Mouse (Mus musculus) MEL (cell line): ENCODE results near the gene Zdhhc3. TPM values are rescaled to one million over a fixed set of nuclear protein-coding genes. Genes with fewer than 3 reads are reported as not detected.

Experiments
- DNase-seq: peaks from one replicate; pipeline ENCODE4 v3.0.0; 2011; ENCODE audit warnings: low read depth, low spot score
- H3K27ac ChIP-seq: 2 replicates; pipeline ENCODE4 v1.5.1; 2012; ENCODE audit warnings: low read depth, mild to moderate bottlenecking, control low read depth, low read length, moderate library complexity; ENCODE audit not compliant: control insufficient read depth
- H3K27me3 ChIP-seq, 2 experiments: fragments of 150-350 bp in 1 of 2; sonication (generic) in 1 of 2; 2 replicates each; pipeline ENCODE4 v1.6.1; 2012; ENCODE audit warnings: low read length in 2 of 2, mild to moderate bottlenecking in 2 of 2, improper control_type of control experiment in 1 of 2, moderate library complexity in 1 of 2; ENCODE audit not compliant: insufficient read depth in 2 of 2, control insufficient read depth in 1 of 2
- H3K36me3 ChIP-seq, 2 experiments: 2 replicates each; pipeline ENCODE4 v1.6.1; 2012 to 2014; ENCODE audit warnings: low read length in 2 of 2, improper control_type of control experiment in 1 of 2, inconsistent platforms in 1 of 2, mild to moderate bottlenecking in 1 of 2; ENCODE audit not compliant: insufficient read depth in 2 of 2, control insufficient read depth in 1 of 2
- H3K4me1 ChIP-seq, 2 experiments: fragments of 150-350 bp in 1 of 2; sonication (generic) in 1 of 2; 2 replicates each; pipeline ENCODE4 v1.6.1; 2012; ENCODE audit warnings: low read length in 2 of 2, improper control_type of control experiment in 1 of 2, mild to moderate bottlenecking in 1 of 2; ENCODE audit not compliant: insufficient read depth in 2 of 2, control insufficient read depth in 1 of 2
- H3K4me3 ChIP-seq, 2 experiments: fragments of 150-350 bp in 1 of 2; sonication (generic) in 1 of 2; 2 replicates each; pipeline ENCODE4 v1.5.1; 2012; ENCODE audit warnings: low read depth in 2 of 2, low read length in 2 of 2, mild to moderate bottlenecking in 2 of 2, moderate library complexity in 2 of 2, control low read depth in 1 of 2, improper control_type of control experiment in 1 of 2; ENCODE audit not compliant: control insufficient read depth in 1 of 2, insufficient read depth in 1 of 2
- H3K79me2 ChIP-seq: 2 replicates; pipeline ENCODE4 v1.6.1; 2012; ENCODE audit warnings: mild to moderate bottlenecking, low read length, moderate library complexity; ENCODE audit not compliant: control insufficient read depth, poor library complexity, insufficient read depth
- H3K9ac ChIP-seq: 2 replicates; pipeline ENCODE4 v1.6.1; 2012; ENCODE audit warnings: low read depth, mild to moderate bottlenecking, control low read depth, low read length, moderate library complexity; ENCODE audit not compliant: control insufficient read depth, poor library complexity, severe bottlenecking
- H3K9me3 ChIP-seq: fragments of 150-350 bp; sonication (generic); replicated peaks from 2 replicates; pipeline ENCODE4 v1.6.1; 2012; ENCODE audit warnings: mild to moderate bottlenecking, low read length, improper control_type of control experiment, moderate library complexity; ENCODE audit not compliant: insufficient read depth
- BHLHE40 ChIP-seq: IDR thresholded peaks from 2 replicates; pipeline ENCODE4 v1.6.1; 2012; ENCODE audit warnings: low read depth, mild to moderate bottlenecking, inconsistent platforms, low read length, improper control_type of control experiment, borderline replicate concordance
- CHD2 ChIP-seq: IDR thresholded peaks from 2 replicates; pipeline ENCODE4 v1.6.1; 2011; ENCODE audit warnings: low read length, improper control_type of control experiment
- CTCF ChIP-seq, 3 experiments: IDR thresholded peaks in 2 of 3; conservative IDR thresholded peaks in 1 of 3; 2 replicates each; pipeline ENCODE4 v1.5.1; 2011 to 2012; ENCODE audit warnings: low read length in 3 of 3, low read depth in 2 of 3, mild to moderate bottlenecking in 2 of 3, improper control_type of control experiment in 1 of 3, inconsistent platforms in 1 of 3, mixed read lengths in 1 of 3, moderate library complexity in 1 of 3; ENCODE audit not compliant: control insufficient read depth in 1 of 3, insufficient read depth in 1 of 3, poor library complexity in 1 of 3, severe bottlenecking in 1 of 3
- ETS1 ChIP-seq: IDR thresholded peaks from 2 replicates; pipeline ENCODE4 v1.6.1; 2012; ENCODE audit warnings: low read depth, mild to moderate bottlenecking, inconsistent platforms, low read length, improper control_type of control experiment, moderate library complexity
- GATA1 ChIP-seq: IDR thresholded peaks from 2 replicates; pipeline ENCODE4 v1.6.1; 2011; ENCODE audit warnings: low read depth, low read length, improper control_type of control experiment
- HCFC1 ChIP-seq: IDR thresholded peaks from 2 replicates; pipeline ENCODE4 v1.6.1; 2012; ENCODE audit warnings: low read depth, mild to moderate bottlenecking, inconsistent platforms, low read length, improper control_type of control experiment, moderate library complexity
- KAT2A ChIP-seq: conservative IDR thresholded peaks from 2 replicates; pipeline ENCODE4 v1.6.1; 2012; ENCODE audit warnings: low read depth, low read length, improper control_type of control experiment, inconsistent platforms
- MAFK ChIP-seq: IDR thresholded peaks from 2 replicates; pipeline ENCODE4 v1.6.1; 2011; ENCODE audit warnings: low read depth, mild to moderate bottlenecking, low read length, improper control_type of control experiment, borderline replicate concordance
- MAX ChIP-seq: IDR thresholded peaks from 2 replicates; pipeline ENCODE4 v1.6.1; 2011; ENCODE audit warnings: low read length, improper control_type of control experiment
- MEF2A ChIP-seq: IDR thresholded peaks from 2 replicates; pipeline ENCODE4 v1.6.1; 2014; ENCODE audit warnings: low read depth, mild to moderate bottlenecking, inconsistent platforms, low read length, improper control_type of control experiment; ENCODE audit not compliant: poor library complexity, insufficient replicate concordance, severe bottlenecking; ENCODE audit errors: extremely low read depth
- NRF1 ChIP-seq: IDR thresholded peaks from 2 replicates; pipeline ENCODE4 v1.6.1; 2014; ENCODE audit warnings: low read depth, mild to moderate bottlenecking, inconsistent platforms, low read length, improper control_type of control experiment, moderate library complexity; ENCODE audit not compliant: poor library complexity, insufficient read depth, severe bottlenecking
- POLR2AphosphoS2 ChIP-seq: IDR thresholded peaks from 2 replicates; pipeline ENCODE4 v1.6.1; 2011; ENCODE audit warnings: low read length, improper control_type of control experiment
- RAD21 ChIP-seq: IDR thresholded peaks from 2 replicates; pipeline ENCODE4 v1.6.1; 2011; ENCODE audit warnings: mild to moderate bottlenecking, low read depth, low read length, improper control_type of control experiment
- SIN3A ChIP-seq: IDR thresholded peaks from 2 replicates; pipeline ENCODE4 v1.6.1; 2012; ENCODE audit warnings: low read length, improper control_type of control experiment, inconsistent platforms
- SMC3 ChIP-seq: IDR thresholded peaks from 2 replicates; pipeline ENCODE4 v1.6.1; 2011; ENCODE audit warnings: low read depth, low read length, improper control_type of control experiment
- TBP ChIP-seq: IDR thresholded peaks from 2 replicates; pipeline ENCODE4 v1.8.0; 2011; ENCODE audit warnings: low read depth, low read length, improper control_type of control experiment
- UBTF ChIP-seq: IDR thresholded peaks from 2 replicates; pipeline ENCODE4 v1.6.1; 2012; ENCODE audit warnings: low read depth, mild to moderate bottlenecking, inconsistent platforms, low read length, improper control_type of control experiment, moderate library complexity, borderline replicate concordance; ENCODE audit not compliant: insufficient read depth
- USF1 ChIP-seq: IDR thresholded peaks from 2 replicates; pipeline ENCODE4 v1.6.1; 2014; ENCODE audit warnings: low read depth, mild to moderate bottlenecking, inconsistent platforms, low read length, improper control_type of control experiment, moderate library complexity
- ZMIZ1 ChIP-seq: IDR thresholded peaks from 2 replicates; pipeline ENCODE4 v1.6.1; 2012; ENCODE audit warnings: low read depth, mild to moderate bottlenecking, inconsistent platforms, low read length, improper control_type of control experiment, moderate library complexity
- ZNF384 ChIP-seq: IDR thresholded peaks from 2 replicates; pipeline ENCODE4 v1.6.1; 2012; ENCODE audit warnings: low read depth, mild to moderate bottlenecking, inconsistent platforms, low read length, improper control_type of control experiment
- polyA plus RNA-seq, 2 experiments: library from polyadenylated mRNA; stranded (reverse) in 1 of 2; unstranded in 1 of 2; fragments of >175 nt in 1 of 2; fragments of >200 nt in 1 of 2; gene quantifications; 2 replicates each; pipeline versions ENCODE4 v1.2.1 to v1.2.4; 2012; ENCODE audit warnings: low replicate concordance in 2 of 2, low read depth in 1 of 2; ENCODE audit not compliant: insufficient read length in 2 of 2, insufficient read depth in 1 of 2, missing spikeins in 1 of 2
- total RNA-seq: library from RNA; depleted of rRNA; stranded (reverse); fragments of 300-350 nt; gene quantifications from 2 replicates; pipeline ENCODE4 v1.2.3, GENCODE M21; 2012

Zdhhc3 gene
- total and polyA plus RNA-seq, 3 experiments = 51.8 to 98.1 (median 92.0) TPM

DNA sequence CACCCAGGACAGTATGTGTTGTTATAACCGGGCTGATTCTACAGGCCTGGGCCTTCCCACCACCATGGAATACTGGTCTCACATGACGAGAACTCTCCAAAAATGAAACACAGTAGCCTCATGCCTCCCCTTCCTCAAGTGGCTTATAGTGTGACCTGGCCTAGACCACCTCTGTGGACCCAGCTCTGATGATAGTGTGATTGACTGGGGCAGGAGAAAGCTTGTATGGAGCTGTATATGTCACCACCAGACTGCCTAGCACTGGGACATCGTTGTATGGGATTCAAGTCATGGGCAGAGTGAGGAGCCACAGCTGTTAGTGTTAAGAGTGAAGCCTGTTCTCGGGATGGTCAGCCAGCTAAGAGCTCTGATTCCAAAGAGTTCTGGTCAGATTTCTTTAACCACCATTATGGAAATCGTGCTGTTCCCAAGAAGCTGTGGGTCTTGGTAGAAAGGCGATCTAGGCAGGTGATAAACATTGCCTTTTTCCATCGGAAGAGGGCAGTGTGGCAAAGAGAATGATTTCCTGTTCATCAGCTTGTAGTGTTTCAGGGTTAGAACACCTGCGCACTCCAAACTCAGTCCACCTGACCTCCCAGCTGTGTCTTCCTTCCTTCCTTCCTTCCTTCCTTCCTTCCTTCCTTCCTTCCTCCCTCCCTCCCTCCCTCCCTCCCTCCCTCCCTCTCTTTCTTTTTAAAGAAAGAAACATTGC is 45.3 kb upstream of the Zdhhc3 start (continued):
- TF ChIP-seq ZNF384 (no peak), UBTF (no peak)

DNA sequence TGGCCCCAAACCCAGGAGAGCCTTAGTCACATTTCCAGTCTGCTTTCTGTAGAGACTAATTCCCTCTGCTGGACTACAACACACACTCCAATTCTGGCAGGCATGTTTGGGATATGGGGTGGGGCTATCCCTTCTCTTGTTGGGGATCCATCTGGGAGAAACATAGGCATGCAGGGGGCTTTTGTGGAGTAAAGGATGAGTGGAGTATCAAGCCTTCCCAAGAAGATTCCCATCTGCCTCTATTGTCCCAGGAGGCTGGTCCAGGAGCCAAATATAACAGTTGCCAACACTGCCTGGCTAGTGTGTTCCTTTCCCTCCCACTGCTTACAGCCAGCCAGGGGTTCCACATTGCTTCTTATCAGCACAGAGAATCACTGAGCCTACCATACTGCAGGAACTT is 44.7 kb upstream of the Zdhhc3 start:
- Histone ChIP-seq H3K27me3 (no peaks in the 10 kb centered on the region), H3K9ac (no peak overlapping the region), H3K79me2 (no peaks in the 10 kb centered on the region), H3K4me1 (peaks cover 3 to 6% of the 10 kb centered on the region in 2 experiments; a peak in 1 of 4 replicates), H3K9me3 (no peaks in the 10 kb centered on the region), H3K27ac (no peak overlapping the region), H3K36me3 (peaks cover 0 to 3% of the 10 kb centered on the region in 2 experiments; a peak in 2 of 4 replicates), H3K4me3 (no peak overlapping the region)
- peak; percentile 18 for DNase-seq
- no peak for TF ChIP-seq SIN3A
- peak; percentile 36; the same call in 1 of the 2 replicates for TF ChIP-seq GATA1

DNA sequence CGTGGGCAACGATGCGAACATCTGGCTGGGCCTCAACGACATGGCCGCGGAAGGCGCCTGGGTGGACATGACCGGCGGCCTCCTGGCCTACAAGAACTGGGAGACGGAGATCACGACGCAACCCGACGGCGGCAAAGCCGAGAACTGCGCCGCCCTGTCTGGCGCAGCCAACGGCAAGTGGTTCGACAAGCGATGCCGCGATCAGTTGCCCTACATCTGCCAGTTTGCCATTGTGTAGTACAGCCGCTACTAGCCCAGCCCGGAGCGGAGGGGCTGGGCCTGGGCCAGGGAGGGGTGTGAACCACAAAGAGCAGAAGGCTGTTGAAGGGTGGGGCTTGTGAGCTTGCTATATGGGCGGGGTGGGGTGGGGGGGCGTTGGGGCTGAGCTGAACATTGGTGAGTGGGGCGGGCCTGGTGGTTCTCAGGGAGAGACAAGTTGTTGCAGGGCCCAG is 43.9 kb upstream of the Zdhhc3 start:
- Histone ChIP-seq H3K36me3 (peaks cover 0 to 6% of the 10 kb centered on the region in 2 experiments; a peak in 2 of 4 replicates), H3K4me1 (peaks cover 4 to 9% of the 10 kb centered on the region in 2 experiments; a peak in 1 of 4 replicates), H3K27ac (no peak overlapping the region), H3K4me3 (no peak overlapping the region), H3K27me3 (no peaks in the 10 kb centered on the region), H3K9ac (no peak overlapping the region), H3K79me2 (no peaks in the 10 kb centered on the region), H3K9me3 (no peaks in the 10 kb centered on the region)
- TF ChIP-seq MAX (no peak), CTCF (IDR thresholded peaks at IDR 0.05 in 2 of 3, conservative IDR thresholded peaks at IDR 0.05 in 1 of 3; ENCODE audit: control insufficient read depth in 1 of 3, insufficient read depth in 1 of 3, low read depth in 2 of 3, low read length in 3 of 3, poor library complexity in 1 of 3, severe bottlenecking in 1 of 3) (no peak), USF1 (no peak)
- DNase-seq = no peak

DNA sequence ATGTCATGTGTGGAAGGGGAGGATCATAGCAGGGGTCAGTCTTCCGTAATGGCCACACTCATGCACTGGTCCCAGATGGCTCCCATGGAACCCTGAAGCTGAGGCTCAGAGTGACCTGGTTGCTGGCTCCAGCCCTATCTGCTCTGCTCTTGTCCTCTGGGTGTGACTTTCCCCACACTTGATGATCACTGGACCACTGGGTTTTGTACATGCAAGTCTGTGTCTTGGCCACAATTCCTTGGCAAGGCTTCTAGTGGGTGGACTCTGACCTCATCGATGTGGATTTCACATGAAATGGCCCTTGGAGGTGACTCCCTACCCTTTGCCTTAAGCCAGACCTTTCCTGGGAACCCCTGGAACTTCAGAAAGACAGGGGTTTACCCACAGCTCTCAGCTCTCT is 40.1 kb upstream of the Zdhhc3 start:
- no peak overlapping the region for H3K9ac ChIP-seq
- H3K4me1 ChIP-seq = peaks cover 2 to 11% of the 10 kb centered on the region in 2 experiments; a peak in 3 of 4 replicates
- no peak for DNase-seq
- no peak for TF ChIP-seq HCFC1
- no peak for TF ChIP-seq MEF2A
- TF ChIP-seq CTCF (IDR thresholded peaks at IDR 0.05 in 2 of 3, conservative IDR thresholded peaks at IDR 0.05 in 1 of 3; ENCODE audit: control insufficient read depth in 1 of 3, insufficient read depth in 1 of 3, low read depth in 2 of 3, low read length in 3 of 3, poor library complexity in 1 of 3, severe bottlenecking in 1 of 3) = no peak
- no peak for TF ChIP-seq ZMIZ1
- no peak for TF ChIP-seq SMC3
- TF ChIP-seq KAT2A = no peak
- TF ChIP-seq RAD21 = no peak
- TF ChIP-seq ZNF384 = no peak
- TF ChIP-seq POLR2AphosphoS2 = no peak
- no peak for TF ChIP-seq BHLHE40
- no peak for TF ChIP-seq ETS1
- no peak for TF ChIP-seq TBP
- TF ChIP-seq CHD2 = no peak
- no peak for TF ChIP-seq NRF1
- no peak for TF ChIP-seq MAFK
- no peak overlapping the region for H3K27ac ChIP-seq
- no peak overlapping the region for H3K4me3 ChIP-seq
- H3K79me2 ChIP-seq = no peaks in the 10 kb centered on the region
- no peaks in the 10 kb centered on the region for H3K27me3 ChIP-seq
- no peaks in the 10 kb centered on the region for H3K9me3 ChIP-seq
- H3K36me3 ChIP-seq = peaks cover 0 to 6% of the 10 kb centered on the region in 2 experiments; a peak in 2 of 4 replicates
